Mouse (Mus musculus) heart, embryonic 16.5 days (tissue): ENCODE results near the gene 4931409K22Rik. TPM values are rescaled to one million over a fixed set of nuclear protein-coding genes. Genes with fewer than 3 reads are reported as not detected.

Experiments
- ATAC-seq: fragments of 200-750 bp; cut with Nextera tagmentation; replicated peaks from 2 replicates; pipeline ENCODE4 v1.8.0; 2017; ENCODE audit warnings: moderate number of reproducible peaks; ENCODE audit not compliant: insufficient read depth, low FRiP score; ENCODE audit errors: extremely low read depth
- H3K27ac ChIP-seq: fragments of 300-500 bp; sonication (generic); 2 replicates; pipeline ENCODE4 v1.5.1; 2014; ENCODE audit warnings: mild to moderate bottlenecking, low read length, control low read depth, moderate library complexity
- H3K27me3 ChIP-seq: fragments of 300-500 bp; sonication (generic); 2 replicates; pipeline ENCODE4 v1.6.1; 2014; ENCODE audit warnings: low read length, mixed read lengths; ENCODE audit not compliant: control insufficient read depth, insufficient read depth
- H3K36me3 ChIP-seq: fragments of 300-500 bp; sonication (generic); 2 replicates; pipeline ENCODE4 v1.6.1; 2014; ENCODE audit not compliant: control insufficient read depth, insufficient read depth
- H3K4me1 ChIP-seq: fragments of 300-500 bp; sonication (generic); 2 replicates; pipeline ENCODE4 v1.6.1; 2014; ENCODE audit warnings: low read length, mixed read lengths; ENCODE audit not compliant: control insufficient read depth, insufficient read depth
- H3K4me2 ChIP-seq: fragments of 300-500 bp; sonication (generic); 2 replicates; pipeline ENCODE4 v1.6.1; 2014; ENCODE audit warnings: low read depth, mild to moderate bottlenecking, control low read depth, low read length
- H3K4me3 ChIP-seq: fragments of 300-500 bp; sonication (generic); 2 replicates; pipeline ENCODE4 v1.5.1; 2014; ENCODE audit warnings: mild to moderate bottlenecking, control low read depth, low read length
- H3K9ac ChIP-seq: fragments of 300-500 bp; sonication (generic); 2 replicates; pipeline ENCODE4 v1.6.1; 2014; ENCODE audit warnings: low read length, control low read depth
- H3K9me3 ChIP-seq: fragments of 300-500 bp; sonication (generic); replicated peaks from 2 replicates; pipeline ENCODE4 v1.6.1; 2016; ENCODE audit warnings: low read length; ENCODE audit not compliant: control insufficient read depth
- WGBS: fragments of 180-500 bp; shearing (Covaris S2); extraction: QIAGEN DNeasy Blood & Tissue Kit; methylation state at CpG from one replicate; pipeline ENCODE4 v1.1.7; 2014; 5-methylcytosine and 5-hydroxymethylcytosine counted together
- polyA plus RNA-seq: library from polyadenylated mRNA; unstranded; fragments of >200 nt; fragmentation: Nextera tagmentation; extraction: Ambion mirVana; gene quantifications from 2 replicates; pipeline ENCODE4 v1.2.1, GENCODE M21; 2015

Gene 4931409K22Rik
- polyA plus RNA-seq, result not detected in 2 replicates

- H3K4me3 ChIP-seq, result no peak within 1 kb of the TSS
- no peaks in the 10 kb centered on the region for H3K36me3 ChIP-seq
- WGBS, result 82% methylated on average over 2 of the region's 2 CpGs
- no peak within 1 kb of the TSS for H3K9ac ChIP-seq
- H3K9me3 ChIP-seq, result no peaks in the 10 kb centered on the region; the same call in 1 of the 2 replicates
- ATAC-seq, result no peak
- no peaks in the 10 kb centered on the region for H3K4me1 ChIP-seq
- no peak within 1 kb of the TSS for H3K27ac ChIP-seq
- H3K27me3 ChIP-seq, result no peaks in the 10 kb centered on the region; the same call in 1 of the 2 replicates
- no peak within 1 kb of the TSS for H3K4me2 ChIP-seq
These were observed at the start of gene 4931409K22Rik for GRCm38 (mm10) chr5:24556709-24557108. TSS of gene 4931409K22Rik (minus strand) at chr5:24556809.

DNA sequence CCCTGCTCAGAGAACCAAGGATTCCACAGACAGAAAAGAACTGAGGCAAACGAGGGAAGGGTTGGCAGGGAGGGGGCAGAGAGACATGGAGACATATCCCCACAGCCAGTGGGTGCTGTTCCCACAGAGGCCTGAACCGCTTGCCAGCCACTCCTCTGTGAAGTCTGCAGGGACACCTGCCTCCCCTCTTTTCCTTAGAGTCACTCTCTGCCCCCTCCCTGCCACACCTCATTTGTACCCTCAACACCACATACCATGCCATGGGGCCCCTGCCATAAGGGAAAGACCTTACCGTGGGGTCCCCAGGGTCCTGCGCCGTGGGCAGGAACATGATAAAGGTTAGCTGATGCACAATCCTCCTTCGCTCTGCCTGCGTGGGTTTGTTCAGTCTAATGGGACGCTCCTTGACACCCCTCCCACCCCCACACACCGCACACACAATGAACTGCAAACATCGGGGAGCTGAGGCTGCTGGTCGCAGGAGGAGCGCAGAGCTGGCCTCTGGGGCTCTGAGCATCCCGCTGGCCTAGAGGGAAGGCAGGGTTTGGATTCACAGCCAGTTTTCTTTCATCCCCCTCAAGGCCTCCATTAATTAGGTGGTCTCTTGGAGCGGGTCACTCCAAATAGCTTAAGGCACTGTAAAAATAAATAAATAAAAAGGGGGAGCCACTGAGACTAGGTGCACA lies 49.5 kb upstream of the 4931409K22Rik start:
- no peaks in the 10 kb centered on the region for H3K36me3 ChIP-seq
- no peak for ATAC-seq
- peak overlapping the region; percentile 99 for H3K27ac ChIP-seq
- H3K9me3 ChIP-seq, result no peaks in the 10 kb centered on the region
- H3K27me3 ChIP-seq, result no peaks in the 10 kb centered on the region
- peak overlapping the region; percentile 64 for H3K4me2 ChIP-seq
- H3K4me3 ChIP-seq, result no peak overlapping the region; the same call in 1 of the 2 replicates
- peak overlapping the region; percentile 91 for H3K9ac ChIP-seq
- WGBS, result 41% methylated on average over 14 of the region's 14 CpGs
- peaks cover 30% of the 10 kb centered on the region for H3K4me1 ChIP-seq

DNA sequence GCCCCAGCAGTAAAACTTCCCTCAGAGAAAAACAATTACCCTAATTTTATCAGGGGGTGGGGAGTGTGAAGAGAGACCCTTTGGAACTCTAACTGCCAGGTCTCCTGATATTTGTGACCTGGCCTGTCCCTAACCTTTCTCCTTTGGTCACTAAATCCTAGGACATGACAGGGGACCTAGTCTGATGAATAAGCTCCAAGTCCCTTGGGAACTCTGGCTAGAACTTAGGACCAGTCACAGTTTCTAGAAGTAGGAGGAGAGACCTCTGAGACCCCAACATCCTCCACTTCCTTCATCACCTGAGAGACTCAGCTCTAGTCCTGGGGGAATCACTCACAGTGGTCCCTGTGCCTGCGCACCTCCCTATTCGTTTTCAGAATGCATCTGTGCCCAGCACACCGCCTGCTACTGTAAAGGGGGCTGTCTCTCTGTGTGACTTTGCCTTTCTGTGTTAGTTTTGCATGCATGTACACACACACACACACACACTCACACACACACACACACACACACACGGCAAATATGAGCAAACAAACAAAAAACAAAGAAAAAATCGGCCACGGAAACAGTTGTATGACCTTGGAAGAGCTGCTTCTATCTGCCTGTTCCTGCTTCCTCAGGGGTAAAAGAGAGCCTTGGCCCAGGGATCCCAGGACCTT lies 48.8 kb upstream of the 4931409K22Rik start:
- 8% methylated on average over 6 of the region's 6 CpGs for WGBS
- H3K27ac ChIP-seq, result peak overlapping the region; percentile 99
- peak overlapping the region; percentile 64 for H3K4me2 ChIP-seq
- H3K27me3 ChIP-seq, result no peaks in the 10 kb centered on the region
- no peak for ATAC-seq
- peaks cover 32% of the 10 kb centered on the region for H3K4me1 ChIP-seq
- no peaks in the 10 kb centered on the region for H3K9me3 ChIP-seq
- H3K4me3 ChIP-seq, result peak overlapping the region; percentile 66
- no peaks in the 10 kb centered on the region for H3K36me3 ChIP-seq
- peak overlapping the region; percentile 91 for H3K9ac ChIP-seq

- Histone ChIP-seq H3K4me1 (peaks cover 35% of the 10 kb centered on the region), H3K36me3 (no peaks in the 10 kb centered on the region), H3K27me3 (no peaks in the 10 kb centered on the region), H3K9me3 (no peaks in the 10 kb centered on the region), H3K9ac (peak overlapping the region; percentile 91), H3K4me3 (peak overlapping the region; percentile 66), H3K4me2 (peak overlapping the region; percentile 64), H3K27ac (peak overlapping the region; percentile 99)
- peak; percentile 74 for ATAC-seq
- WGBS, result 0% methylated on average over 42 of the region's 46 CpGs
These were observed 48.1 kb upstream of the 4931409K22Rik start for GRCm38 (mm10) chr5:24604656-24605100.

GRCm38 (mm10) chr5:24604080-24604655 lies 47.6 kb upstream of the 4931409K22Rik start:
- WGBS, result 18% methylated on average over 12 of the region's 12 CpGs
- H3K27me3 ChIP-seq, result no peaks in the 10 kb centered on the region
- no peaks in the 10 kb centered on the region for H3K9me3 ChIP-seq
- H3K4me3 ChIP-seq, result peak overlapping the region; percentile 66
- peak overlapping the region; percentile 91 for H3K9ac ChIP-seq
- peaks cover 35% of the 10 kb centered on the region for H3K4me1 ChIP-seq
- H3K4me2 ChIP-seq, result peak overlapping the region; percentile 64
- no peak for ATAC-seq
- no peaks in the 10 kb centered on the region for H3K36me3 ChIP-seq
- H3K27ac ChIP-seq, result peak overlapping the region; percentile 99

DNA sequence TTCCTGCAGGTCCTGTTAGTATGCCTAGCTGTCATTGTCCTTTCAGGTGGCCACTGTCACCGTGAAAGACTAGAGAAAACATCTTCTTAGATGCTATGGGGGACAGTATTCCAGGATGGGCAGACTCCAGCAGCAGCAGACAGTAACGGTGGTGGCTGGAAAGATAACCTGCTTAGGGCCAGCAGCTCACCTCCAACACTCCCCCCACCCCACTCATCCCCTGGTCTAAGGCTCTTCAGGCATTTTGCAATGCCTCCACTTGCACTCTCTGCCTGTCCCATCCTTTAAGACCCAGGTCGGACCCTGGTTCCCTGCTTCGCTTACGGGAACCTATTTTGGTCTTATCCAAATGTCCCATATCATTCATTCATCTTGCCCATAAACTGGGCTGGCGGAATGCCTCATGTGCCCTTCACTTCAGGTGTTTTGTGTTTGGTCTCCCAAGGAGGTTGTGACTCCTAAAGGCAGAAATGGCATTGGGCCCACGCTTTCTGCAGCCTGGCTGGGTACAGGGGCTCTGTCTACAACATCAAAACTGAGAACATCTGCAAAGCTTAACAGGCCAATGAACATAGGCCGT lies 46.9 kb upstream of the 4931409K22Rik start:
- Histone ChIP-seq H3K27me3 (no peaks in the 10 kb centered on the region), H3K4me1 (peaks cover 38% of the 10 kb centered on the region), H3K4me2 (peak overlapping the region; percentile 64), H3K9ac (peak overlapping the region; percentile 91), H3K27ac (peak overlapping the region; percentile 99), H3K4me3 (peak overlapping the region; percentile 79), H3K9me3 (no peaks in the 10 kb centered on the region), H3K36me3 (no peaks in the 10 kb centered on the region)
- no peak for ATAC-seq
- WGBS, result 54% methylated on average over 8 of the region's 8 CpGs

DNA sequence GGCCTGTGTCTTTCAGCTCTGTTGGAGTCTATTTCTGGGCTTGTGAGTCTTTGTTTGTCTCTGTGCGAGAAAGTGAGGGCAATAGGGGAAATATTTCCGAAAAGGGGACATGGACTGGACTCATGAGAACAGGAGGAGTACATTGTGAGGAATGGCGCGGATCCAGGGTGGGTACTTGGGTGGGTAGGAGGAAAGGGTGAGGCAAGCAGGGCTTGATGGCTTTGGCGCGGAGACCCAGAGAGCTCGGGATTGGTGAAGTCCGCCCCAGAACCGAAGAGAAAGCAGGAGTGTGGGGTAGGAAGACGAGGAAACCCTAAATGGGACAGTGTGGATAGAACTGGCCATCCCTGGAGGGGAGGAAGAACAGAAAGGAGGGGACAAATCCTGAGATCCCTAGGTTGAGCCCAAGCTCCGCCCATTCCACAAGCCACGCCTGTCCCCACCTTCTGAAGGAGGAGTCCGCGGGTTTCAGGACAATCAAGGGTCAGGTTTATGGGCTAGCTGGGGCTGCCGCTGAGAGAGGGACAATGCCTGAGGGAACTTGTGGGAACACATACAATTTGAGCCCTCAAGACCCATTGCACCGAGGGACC lies 46.2 kb upstream of the 4931409K22Rik start:
- Histone ChIP-seq H3K27me3 (0 out of 2 replicates have a peak, but pooled peaks cover 2% of the 10 kb centered on the region), H3K9ac (peak overlapping the region; percentile 91), H3K27ac (peak overlapping the region; percentile 99), H3K4me1 (peaks cover 45% of the 10 kb centered on the region), H3K9me3 (no peaks in the 10 kb centered on the region), H3K4me3 (peak overlapping the region; percentile 79), H3K36me3 (no peaks in the 10 kb centered on the region), H3K4me2 (peak overlapping the region; percentile 64)
- WGBS, result 3% methylated on average over 16 of the region's 16 CpGs
- ATAC-seq, result peak; percentile 52

DNA sequence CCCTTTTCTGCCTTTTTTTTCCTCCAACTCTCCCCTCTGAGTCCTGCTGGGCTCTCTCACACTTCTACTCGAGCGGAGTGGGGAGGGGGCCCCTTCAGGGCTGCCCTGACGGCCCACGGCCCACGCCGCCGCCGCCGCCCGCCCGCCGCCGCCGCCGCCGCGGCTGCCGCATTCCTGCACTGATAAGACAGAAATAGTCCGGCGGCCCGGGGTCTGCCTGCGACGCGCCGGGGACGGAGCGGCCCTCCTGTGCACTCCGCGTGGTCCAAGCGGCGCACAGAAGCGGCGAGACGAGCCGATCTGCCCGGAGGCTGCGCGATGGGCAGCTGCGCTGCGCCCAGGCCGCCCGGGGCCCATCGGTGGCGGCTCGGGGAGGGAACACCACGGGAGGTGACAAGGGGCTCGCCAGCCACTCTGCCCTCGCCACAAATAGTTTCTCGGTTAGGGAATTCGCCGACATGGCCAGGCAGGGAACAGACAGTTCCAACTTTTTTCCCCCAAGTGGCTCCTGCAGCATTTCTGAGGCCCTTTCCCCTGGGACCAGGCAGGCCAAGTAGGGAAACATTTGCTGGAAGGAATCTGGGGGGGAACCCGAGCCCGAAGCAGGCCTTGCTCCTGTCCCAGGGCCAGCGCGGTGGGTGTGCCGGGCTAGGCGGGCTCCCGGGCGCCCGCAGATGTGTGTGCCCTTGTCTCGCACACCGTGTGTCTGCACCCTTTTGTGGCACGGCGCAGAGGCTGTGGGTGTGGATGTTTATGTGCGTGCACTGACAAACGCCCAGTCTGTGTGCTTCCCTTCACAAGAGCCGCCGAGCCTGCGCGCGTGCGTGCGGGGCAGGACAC lies 45.5 kb upstream of the 4931409K22Rik start:
- Histone ChIP-seq H3K4me2 (peak overlapping the region; percentile 64), H3K9ac (peak overlapping the region; percentile 91), H3K27me3 (0 out of 2 replicates have a peak, but pooled peaks cover 2% of the 10 kb centered on the region), H3K27ac (peak overlapping the region; percentile 99), H3K36me3 (no peaks in the 10 kb centered on the region), H3K4me3 (peak overlapping the region; percentile 79), H3K4me1 (peaks cover 47% of the 10 kb centered on the region), H3K9me3 (no peaks in the 10 kb centered on the region)
- peak; percentile 61 for ATAC-seq
- WGBS, result under 1% methylated on average over 73 of the region's 73 CpGs
